Comparison of ENCODE assay signal across 9 mouse cellular contexts in genomic region chr2:43622844-43623243, GRCm38 (mm10).
DNase-seq lines count a peak whose midpoint lies in the region; ATAC-seq and TF ChIP-seq lines count a peak whose summit lies in the region.
"Had no signal": no experiment of that assay in that cellular context is flagged by ENCODE, and none has a peak within 500 bp of the region (broad histone marks: within the 10 kb centered on the region; RNA-seq: fewer than 3 reads in every experiment).

No protein-coding gene starts in this region.

- H3K9ac ChIP-seq in limb, embryonic 14.5 days (ENCODE audit: low read depth, low read length, severe bottlenecking), result no peak overlapping the region
- no peak overlapping the region for H3K9ac ChIP-seq in midbrain, postnatal 0 days (replicated peaks; ENCODE audit: low read length, poor library complexity, severe bottlenecking)
- H3K9ac ChIP-seq: limb, embryonic 12.5 days; neural tube, embryonic 13.5 days had no signal

- peak; percentile 86 for TF ChIP-seq CTCF in midbrain, postnatal 0 days (IDR thresholded peaks at IDR 0.05)

- H3K27me3 ChIP-seq in limb, embryonic 14.5 days (ENCODE audit: control insufficient read depth, insufficient read depth, low read length), result no peaks in the 10 kb centered on the region
- H3K27me3 ChIP-seq in limb, embryonic 10.5 days (ENCODE audit: low read depth, poor library complexity, severe bottlenecking), result no peaks in the 10 kb centered on the region
- no peaks in the 10 kb centered on the region for H3K27me3 ChIP-seq in midbrain, postnatal 0 days (ENCODE audit: insufficient read depth, low read length)
- H3K27me3 ChIP-seq: limb, embryonic 12.5 days; neural tube, embryonic 13.5 days had no signal

- H3K4me3 ChIP-seq in limb, embryonic 14.5 days (replicated peaks; ENCODE audit: low read length), result no peak overlapping the region
- H3K4me3 ChIP-seq in limb, embryonic 10.5 days, result no peak overlapping the region
- no peak overlapping the region for H3K4me3 ChIP-seq in midbrain, postnatal 0 days (ENCODE audit: low read depth, low read length)
- H3K4me3 ChIP-seq: limb, embryonic 12.5 days; neural tube, embryonic 13.5 days had no signal

- WGBS in limb, embryonic 14.5 days, result 0% methylated on average over 1 of the region's 1 CpGs
- 0% methylated on average over 1 of the region's 1 CpGs for WGBS in limb, embryonic 10.5 days
- 0% methylated on average over 1 of the region's 1 CpGs for WGBS in midbrain, postnatal 0 days

- no peak for TF ChIP-seq POLR2A in limb, embryonic 14.5 days (IDR thresholded peaks at IDR 0.05; ENCODE audit: borderline replicate concordance, extremely low read depth, insufficient read depth, insufficient read length)

- no peaks in the 10 kb centered on the region for H3K4me1 ChIP-seq in limb, embryonic 14.5 days (ENCODE audit: control insufficient read depth, insufficient read depth, low read length)
- no peaks in the 10 kb centered on the region for H3K4me1 ChIP-seq in limb, embryonic 10.5 days
- no peaks in the 10 kb centered on the region for H3K4me1 ChIP-seq in midbrain, postnatal 0 days (ENCODE audit: insufficient read depth, low read length)
- H3K4me1 ChIP-seq: limb, embryonic 12.5 days; neural tube, embryonic 13.5 days had no signal

- peak; percentile 59 for DNase-seq in limb, embryonic 14.5 days (ENCODE audit: low spot score)
- no peak for DNase-seq in limb, embryonic 10.5 days (ENCODE audit: low spot score)
- DNase-seq in MEL-GATA-1-ER (ENCODE audit: extremely low read depth, low read depth), result peak; percentile 10
- DNase-seq in embryo, embryonic 11 days, result peak; percentile 34
- DNase-seq in midbrain, postnatal 0 days (ENCODE audit: low spot score), result peak; percentile 69
- no peak for DNase-seq in thymus, postnatal 4 days
- DNase-seq in Muller cell, postnatal 12 days (ENCODE audit: inconsistent ontology term), result no peak

- H3K36me3 ChIP-seq in limb, embryonic 14.5 days (ENCODE audit: control insufficient read depth, insufficient read depth, low read length), result no peaks in the 10 kb centered on the region
- no peaks in the 10 kb centered on the region for H3K36me3 ChIP-seq in limb, embryonic 10.5 days
- H3K36me3 ChIP-seq in midbrain, postnatal 0 days (ENCODE audit: insufficient read depth, low read length), result no peaks in the 10 kb centered on the region
- H3K36me3 ChIP-seq: limb, embryonic 12.5 days; neural tube, embryonic 13.5 days had no signal

- no peaks in the 10 kb centered on the region for H3K9me3 ChIP-seq in limb, embryonic 14.5 days (ENCODE audit: control insufficient read depth, low read length)
- no peaks in the 10 kb centered on the region for H3K9me3 ChIP-seq in limb, embryonic 10.5 days (replicated peaks)
- H3K9me3 ChIP-seq in midbrain, postnatal 0 days (ENCODE audit: low read length), result no peaks in the 10 kb centered on the region
- H3K9me3 ChIP-seq: limb, embryonic 12.5 days; neural tube, embryonic 13.5 days had no signal

- no peak overlapping the region for H3K27ac ChIP-seq in limb, embryonic 14.5 days (replicated peaks; ENCODE audit: low read depth, low read length)
- H3K27ac ChIP-seq in limb, embryonic 10.5 days, result no peak overlapping the region
- no peak overlapping the region for H3K27ac ChIP-seq in midbrain, postnatal 0 days (ENCODE audit: low read depth, low read length)
- H3K27ac ChIP-seq: limb, embryonic 12.5 days; neural tube, embryonic 13.5 days had no signal

- no peak for ATAC-seq in limb, embryonic 14.5 days (ENCODE audit: low FRiP score, low read depth)
- ATAC-seq in midbrain, postnatal 0 days (ENCODE audit: low FRiP score), result no peak

- no peak overlapping the region for H3K4me2 ChIP-seq in limb, embryonic 14.5 days (replicated peaks; ENCODE audit: low read depth, low read length, severe bottlenecking)
- H3K4me2 ChIP-seq in midbrain, postnatal 0 days (ENCODE audit: low read depth, low read length, poor library complexity, severe bottlenecking), result no peak overlapping the region
- H3K4me2 ChIP-seq: limb, embryonic 12.5 days; neural tube, embryonic 13.5 days had no signal

Comparison
In these comparisons a context has a peak if more than half of its experiments do, and no peak if none do; other contexts are left out.
1. DNase-seq: peak in limb, embryonic 14.5 days (single experiment), MEL-GATA-1-ER (single experiment), embryo, embryonic 11 days (single experiment) and midbrain, postnatal 0 days (single experiment); none in limb, embryonic 10.5 days (single experiment), thymus, postnatal 4 days (single experiment) and Muller cell, postnatal 12 days (single experiment).